Mouse (Mus musculus) CH12F3 (cell line): ENCODE measurements at regions not wholly inside any gene's neighbourhood (a gene's known extent, or its start where the extent isn't known, plus 50 kb on each side); places are given as distances from the start of the nearest gene placed in this dataset.

Experiments
- in situ Hi-C: fragments of 300-500 bp; cut with MboI; formaldehyde crosslinking; loops from 2 replicates; pipeline ENCODE4 v1.14.3; 2020; ENCODE audit warnings: low sequenced_read_pairs

DNA sequence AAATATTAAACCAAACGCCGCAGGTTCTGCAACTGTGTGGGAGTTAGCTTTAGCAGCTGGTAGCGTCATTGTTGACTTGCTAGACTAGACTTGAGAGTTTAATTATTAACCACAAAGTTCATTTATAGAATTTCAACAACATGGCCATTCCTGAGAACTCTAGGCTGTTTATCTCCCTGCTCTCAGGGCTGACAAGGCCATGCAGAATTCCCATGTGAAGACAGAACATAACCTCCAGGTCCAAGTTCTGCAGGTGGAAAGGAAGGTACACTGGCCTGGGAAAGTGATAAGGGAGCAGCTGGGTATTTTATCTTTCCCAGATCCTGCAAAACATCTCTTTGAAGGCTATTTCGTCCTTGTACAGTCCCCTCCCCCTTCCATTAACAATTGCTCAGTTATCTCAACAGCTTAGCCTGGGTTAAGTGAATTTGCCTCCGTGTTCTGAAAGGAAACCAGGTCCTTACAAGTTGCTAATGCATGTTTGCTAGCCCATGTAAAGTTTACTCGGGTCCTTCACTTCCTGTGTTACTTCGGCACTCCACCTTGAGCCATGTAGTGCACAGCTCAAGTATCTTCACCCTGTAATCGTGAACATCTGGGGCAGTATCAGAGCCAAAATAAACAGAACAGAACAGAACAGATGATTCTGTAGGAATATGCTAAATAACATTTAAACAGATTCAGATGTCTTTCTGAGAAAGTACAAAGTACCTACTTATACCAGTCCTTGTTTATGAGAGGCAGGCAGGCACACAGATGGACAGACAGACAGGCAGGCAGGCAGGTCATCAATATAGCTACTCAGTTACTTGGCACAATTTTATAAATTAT is 537.0 kb upstream of the N6amt1 start:
- in situ Hi-C loops: no loop called here

DNA sequence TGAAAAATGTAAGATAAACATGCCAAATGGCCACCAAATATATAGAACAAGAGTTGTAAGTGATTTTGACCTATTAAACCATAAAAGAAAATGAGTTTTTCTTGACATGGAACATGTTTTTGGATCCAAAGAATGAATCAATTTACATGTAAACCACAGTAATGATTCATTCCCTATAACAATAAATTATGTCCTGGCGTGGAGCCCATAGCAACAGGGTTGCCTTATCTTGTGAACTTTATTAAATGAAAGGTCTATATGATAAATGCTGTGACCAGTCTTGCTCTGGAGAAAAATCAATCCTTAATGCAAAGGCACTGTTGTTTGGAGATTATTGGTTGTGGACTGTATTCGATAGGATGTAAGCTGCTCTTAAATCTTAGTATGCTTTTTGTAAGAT is 538.0 kb upstream of the N6amt1 start:
- in situ Hi-C loops: no loop called here

DNA sequence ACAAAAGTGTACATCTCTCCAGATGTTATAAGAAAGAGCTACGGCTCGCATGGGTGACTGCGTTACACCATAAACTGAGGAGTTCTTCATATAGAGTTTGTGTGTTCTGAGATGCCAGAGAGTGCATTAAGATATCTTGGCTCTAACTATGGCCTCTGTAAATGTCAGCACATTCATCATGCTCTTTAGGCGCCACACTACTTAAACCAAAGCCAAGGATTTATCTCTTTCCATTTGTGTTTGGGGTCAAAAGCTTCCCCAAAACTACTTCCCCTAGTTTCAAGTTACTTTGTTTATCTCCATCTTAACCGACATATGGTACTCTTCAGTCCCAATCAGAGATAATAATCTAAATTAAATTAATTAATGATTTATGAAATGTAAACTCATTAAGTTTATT is 541.3 kb upstream of the N6amt1 start:
- in situ Hi-C loops: no loop called here

DNA sequence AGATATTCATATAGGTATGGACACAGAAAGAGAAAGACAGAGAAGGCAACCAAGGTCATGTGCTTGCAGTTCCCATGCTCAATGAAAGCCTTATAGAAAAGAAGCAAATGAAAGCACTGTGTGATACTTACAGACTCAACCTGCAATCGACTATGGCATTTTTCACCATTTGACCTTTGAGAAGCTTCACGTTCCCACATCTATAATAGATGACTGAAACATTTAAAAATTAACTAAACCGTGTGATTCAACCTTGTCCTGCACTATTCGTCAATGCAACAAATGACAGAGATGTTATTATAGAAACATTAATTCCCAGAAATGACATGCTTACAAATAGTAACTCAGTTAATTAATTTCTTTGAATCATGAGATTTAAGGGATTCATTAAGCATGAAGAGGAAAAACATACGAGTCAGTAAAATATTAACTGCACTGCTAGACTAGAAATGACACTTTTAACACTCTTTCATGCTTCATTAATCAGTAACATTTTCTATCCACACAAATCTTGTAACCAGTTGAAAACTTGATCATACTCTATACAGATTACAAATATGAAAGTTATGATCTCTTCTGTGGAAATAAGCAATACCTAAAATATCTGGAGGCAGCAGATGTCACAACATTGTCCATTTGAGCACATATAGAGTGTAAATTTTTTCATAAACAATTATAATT is 545.2 kb upstream of the N6amt1 start:
- in situ Hi-C loops: no loop called here

DNA sequence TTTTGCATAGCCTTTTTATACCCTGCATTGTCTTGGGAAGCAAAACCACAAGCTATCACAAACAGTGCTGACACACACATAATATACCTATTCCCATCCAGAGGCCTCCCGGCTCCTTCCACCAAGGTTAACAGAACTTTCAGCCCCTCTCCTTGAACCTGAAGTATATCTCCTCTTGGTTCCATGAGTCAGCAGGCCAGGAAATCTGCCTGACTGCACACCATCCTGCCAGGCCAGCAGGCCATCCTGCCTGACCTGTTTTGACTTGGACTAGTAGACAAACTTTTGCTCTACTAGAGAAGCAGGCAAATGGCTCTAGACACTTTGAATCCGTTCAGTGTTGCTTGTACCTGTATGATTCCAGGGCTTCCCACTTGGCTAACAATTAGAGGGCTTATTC is 547.6 kb upstream of the N6amt1 start:
- in situ Hi-C loops: no loop called here

DNA sequence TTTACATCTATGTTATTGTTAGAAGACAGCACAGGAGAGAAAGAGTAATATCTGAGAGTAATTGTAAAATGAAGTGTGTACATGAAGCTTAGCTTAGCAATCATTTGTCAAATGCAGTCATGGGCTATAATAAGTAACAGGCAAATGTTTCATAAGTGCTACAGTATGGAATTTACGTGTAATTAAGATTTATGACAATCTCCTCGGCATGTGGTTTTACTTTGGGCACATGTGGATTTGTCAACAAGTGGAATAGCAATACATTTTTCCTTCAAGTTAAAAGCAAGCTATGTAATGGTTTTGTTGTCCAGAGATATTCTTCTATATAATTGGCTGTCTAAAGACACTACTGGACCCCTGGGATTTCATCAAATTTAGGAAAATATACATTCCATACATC is 577.9 kb upstream of the N6amt1 start:
- in situ Hi-C loops: no loop called here

DNA sequence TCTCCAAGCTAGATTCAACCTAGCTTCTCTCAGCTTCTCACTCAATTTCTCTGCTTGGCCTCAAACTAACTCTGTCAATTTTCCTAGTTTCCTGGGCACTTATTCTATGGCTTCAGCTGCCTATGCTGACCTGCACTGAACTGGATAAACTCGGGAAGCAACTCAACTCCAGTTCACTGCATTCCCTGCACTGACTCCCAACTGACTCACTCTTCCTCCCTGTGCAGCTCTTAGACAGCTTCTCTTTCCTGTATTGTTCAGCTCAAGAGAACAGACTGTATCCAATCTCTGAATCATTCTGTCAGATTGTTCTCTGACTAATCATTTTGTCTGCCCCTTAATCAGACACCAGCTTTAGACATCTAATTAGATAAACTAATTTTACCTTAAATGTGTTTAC is 581.4 kb upstream of the N6amt1 start:
- in situ Hi-C loops: no loop called here

DNA sequence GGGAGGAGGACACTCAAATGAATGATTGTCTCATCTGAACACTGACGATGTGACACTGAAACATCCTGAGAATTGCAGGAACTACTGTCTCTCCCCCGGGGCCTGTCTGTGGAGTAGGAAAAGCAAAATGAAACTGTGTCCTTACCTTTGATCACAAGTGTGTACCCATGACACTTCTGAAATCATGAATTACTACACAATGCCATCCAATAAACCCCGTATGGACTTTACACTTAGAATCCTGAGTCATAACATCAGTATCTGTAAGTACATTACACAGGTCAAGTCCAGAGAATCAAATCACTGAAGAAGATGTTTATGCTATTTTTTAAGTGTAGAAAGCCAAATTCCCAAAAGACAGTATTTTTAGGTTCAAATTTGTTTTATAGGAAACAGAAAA is 585.1 kb upstream of the N6amt1 start:
- in situ Hi-C loops: no loop called here

DNA sequence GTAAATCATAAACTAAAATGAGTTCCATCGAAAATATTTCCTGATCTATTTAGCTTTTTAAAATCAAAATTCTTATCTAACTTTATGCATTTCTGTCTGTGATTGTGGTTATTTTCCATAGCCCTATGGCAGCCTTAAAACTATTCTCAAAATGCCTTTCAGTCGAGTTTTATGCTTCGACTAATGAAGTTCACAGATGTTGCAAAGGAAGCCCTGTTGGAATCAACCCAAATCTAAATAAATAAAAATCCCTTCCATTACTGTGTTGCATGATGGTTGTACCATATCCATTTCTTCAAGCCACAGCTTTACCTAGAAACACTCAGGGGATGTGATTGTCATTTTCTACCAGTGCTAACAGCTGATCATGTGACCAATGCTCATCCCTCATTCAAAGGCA is 585.6 kb upstream of the N6amt1 start:
- in situ Hi-C loops: no loop called here

DNA sequence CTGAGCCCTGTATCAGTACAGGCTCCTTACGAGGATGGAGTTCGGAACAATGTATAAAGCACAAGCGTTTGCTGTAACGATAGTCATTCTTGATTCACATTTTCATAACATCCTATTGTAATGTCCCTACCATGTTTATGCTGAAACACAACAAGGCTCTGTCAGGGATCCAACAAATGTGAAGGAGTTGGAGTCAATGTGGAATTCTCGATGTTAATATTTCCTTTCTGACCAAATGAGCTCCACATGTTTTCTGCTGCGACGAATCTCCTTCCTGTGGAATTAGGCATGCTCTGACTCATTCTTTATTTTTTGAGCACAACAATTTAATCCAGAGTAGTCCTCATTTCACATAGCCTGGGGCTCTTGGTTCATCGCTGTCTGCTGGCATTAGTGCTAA is 588.0 kb upstream of the N6amt1 start:
- in situ Hi-C loops: no loop called here

DNA sequence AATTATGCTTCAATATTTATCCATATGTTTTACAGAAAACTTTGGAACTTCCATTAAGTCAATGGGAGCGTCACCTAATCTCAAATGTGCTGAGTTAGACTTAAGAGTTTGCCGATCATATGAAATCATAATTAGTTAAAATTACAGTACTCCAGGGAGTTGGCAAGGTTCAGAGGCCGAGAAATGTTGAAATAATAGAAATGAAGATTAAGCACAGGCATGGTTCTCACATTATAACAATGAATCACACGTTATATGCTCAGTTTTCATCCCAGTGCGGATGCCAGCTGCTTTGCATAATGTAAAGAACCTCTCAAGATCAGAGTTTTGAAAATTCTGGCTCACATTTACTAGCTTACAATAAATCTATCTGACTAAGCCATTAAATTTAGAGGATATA is 612.7 kb upstream of the N6amt1 start:
- in situ Hi-C loops: no loop called here

DNA sequence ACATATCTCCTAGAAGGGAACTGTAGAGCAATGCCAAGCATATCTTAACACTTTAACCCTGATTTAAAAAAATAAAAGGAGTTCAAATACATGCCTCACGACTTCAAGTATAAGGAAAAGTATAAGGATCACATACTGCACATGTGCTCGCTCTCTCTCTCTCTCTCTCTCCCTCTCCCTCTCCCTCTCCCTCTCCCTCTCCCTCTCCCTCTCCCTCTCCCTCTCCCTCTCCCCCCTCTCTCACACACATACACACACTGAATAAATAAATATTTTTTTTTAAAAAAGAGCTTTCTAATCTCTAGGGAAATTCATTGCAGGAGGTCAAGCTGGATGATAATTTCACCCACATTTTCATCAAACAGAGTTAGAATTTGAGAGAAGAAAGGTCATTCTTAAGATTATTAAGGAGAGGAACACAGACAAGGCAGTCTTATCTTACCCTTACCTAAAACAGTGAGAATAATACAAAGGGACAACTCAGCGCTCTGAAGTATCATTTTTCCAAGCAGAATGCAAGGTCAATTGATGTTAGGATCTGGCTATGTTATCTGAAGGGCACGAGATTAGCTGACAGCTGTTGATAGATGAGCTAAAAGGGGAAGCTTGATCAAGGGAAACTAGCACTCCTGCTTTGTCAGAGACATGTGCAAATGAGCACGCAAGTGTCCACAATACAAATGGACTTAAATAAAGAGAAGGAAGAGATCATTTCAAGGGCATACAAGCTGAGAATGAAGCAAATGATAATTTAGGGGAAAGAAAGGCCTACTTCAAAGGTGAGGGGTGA is 634.8 kb upstream of the N6amt1 start:
- in situ Hi-C loops: no loop called here

DNA sequence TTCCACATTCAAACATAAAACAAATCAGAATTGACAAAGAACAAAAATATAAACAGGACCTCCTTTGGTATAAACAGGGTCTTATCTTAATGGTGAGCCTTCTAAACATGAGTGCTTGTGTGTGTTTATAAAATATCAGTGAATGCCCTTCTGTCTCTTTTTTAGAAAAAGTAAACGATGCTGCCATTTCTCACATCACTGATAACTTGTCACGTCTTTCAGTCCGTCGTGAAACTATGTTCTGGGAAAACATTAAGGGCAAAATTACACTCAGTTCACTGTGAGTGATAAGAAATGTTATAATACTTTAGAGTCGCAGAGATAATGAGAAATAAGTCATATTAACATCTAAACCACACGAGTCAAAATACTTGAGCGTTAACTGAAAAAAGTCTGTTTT is 635.6 kb upstream of the N6amt1 start:
- in situ Hi-C loops: no loop called here

DNA sequence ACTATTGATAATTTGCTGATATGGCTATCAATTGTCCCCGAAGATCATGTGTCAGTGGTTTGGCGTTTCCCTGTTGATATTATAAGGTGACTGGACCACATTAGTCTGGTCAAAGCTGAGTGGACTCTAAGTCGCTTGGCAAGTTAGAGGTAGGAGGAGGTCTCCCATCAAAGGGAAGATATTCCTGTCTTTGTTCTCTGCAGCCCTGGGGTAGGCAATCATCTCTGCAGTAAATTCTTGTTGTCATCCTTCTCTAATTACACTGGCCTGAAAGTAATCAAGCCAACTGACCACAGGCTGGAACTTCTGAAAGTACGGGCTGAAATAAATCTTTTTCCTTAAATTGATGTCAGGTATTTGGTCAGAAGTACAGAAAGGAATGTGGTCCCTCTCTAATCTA is 652.3 kb upstream of the N6amt1 start:
- in situ Hi-C loops: no loop called here

DNA sequence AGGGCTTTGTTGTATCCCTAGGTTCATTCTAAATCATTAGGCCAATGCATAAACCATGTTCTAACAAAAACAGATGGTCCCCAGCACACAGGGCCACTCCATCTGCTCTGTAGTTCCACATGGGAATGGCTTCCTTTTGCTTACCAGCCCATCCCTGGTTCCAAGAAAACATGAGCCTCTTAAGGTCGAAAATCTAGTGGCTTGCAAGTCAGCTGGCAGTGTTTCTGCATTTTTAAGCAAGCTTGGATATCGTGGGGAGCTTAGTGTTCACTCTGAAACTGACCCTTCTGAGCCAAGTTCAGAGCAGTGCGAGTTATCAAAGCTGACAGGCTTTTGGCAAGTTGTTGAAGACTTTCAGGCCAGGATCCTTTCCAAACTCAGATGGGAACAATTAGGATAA is 659.5 kb upstream of the N6amt1 start:
- in situ Hi-C loops: no loop called here

DNA sequence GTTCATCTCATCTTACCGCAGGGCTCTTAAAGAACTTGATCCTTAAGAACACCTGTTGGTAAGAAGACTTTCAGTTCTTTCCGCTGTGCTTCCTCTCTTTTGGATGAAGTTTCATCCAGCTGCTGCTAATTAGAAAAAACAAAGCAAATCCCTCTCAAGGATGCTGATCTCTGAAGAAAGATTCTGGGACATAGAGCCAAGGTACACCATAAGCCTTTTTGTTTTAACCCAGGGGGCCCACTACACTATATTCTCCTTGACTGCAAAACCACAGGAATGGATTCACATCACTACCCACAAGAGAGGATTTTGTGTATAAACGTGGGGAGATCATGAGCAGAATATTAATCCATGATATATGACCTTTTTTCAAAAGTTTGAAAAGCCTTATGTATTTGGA is 694.8 kb upstream of the N6amt1 start:
- in situ Hi-C loops: no loop called here

DNA sequence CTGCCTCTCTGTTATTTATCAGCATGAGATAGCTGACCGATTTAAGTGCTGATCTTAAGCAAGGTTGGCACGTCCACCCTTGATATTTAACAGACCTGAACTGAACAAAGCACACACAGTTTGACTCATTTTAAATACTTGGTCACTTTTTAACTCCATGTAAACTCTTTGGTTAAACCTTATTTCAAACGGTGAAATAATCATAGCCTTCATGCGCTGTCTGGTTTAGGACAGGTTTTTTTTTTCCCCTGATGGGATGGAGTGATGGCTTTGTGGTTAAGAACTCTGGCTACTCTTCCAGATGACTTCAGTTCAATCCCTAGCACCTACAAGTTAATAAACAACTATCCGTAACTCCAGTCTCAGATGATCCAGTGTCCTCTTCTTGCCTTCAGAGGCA is 706.7 kb upstream of the N6amt1 start:
- in situ Hi-C loops: no loop called here

DNA sequence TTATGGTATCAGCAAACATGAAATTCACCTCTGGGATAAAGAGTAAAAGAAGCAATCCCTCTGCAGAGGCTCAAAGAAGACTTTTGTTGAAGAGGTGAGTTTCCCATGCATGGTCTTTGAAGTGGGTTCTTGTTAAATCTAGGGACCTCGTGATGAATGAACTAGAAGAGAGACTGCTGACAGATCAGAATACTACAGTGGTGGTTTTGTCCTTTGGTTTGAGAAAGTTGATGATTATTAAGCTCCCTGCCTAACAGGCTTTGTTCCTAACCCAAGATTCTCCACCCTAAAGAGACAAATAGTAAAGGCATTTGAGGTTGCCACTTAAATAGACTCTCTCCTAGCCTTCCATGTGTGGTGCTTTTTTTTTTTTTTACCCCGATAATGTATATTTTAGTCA is 707.2 kb upstream of the N6amt1 start:
- in situ Hi-C loops: no loop called here

DNA sequence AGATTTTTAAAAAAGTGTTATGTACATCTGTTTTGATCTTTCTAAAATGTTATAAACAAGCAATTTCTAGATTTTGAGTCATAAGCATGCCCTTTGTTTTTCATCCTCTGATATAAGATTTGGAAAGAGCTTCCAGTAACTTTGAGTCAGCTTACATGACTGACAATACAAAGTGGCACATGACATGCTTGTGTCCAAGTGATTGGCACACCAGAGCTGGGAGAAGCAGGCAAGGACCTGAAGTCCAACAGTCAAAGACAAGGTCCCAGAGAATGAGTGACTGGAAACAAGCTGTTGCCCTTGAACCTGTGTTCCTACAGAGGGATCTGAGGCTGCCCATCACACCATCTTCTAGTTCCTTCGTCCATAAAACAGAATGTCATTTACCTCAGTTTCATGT is 708.5 kb upstream of the N6amt1 start:
- in situ Hi-C loops: no loop called here

DNA sequence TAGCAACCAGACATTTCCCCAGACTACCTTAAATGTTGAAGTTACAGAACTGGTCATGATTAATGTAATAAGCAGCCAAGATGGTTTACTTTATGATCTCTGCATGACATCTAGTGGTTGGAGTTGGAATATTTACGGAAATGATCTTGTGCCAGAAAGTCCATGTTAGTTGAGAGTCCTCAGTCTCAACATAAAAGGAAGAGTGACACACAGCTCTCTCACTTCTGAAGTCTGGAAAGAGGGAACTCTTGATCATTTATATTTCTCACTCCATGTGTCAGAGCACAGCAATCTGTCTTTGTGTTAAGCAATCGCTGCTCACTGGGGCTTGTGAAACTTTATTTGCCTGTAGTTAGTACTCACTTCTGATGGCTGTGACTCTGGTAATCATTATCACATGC is 709.1 kb upstream of the N6amt1 start:
- in situ Hi-C loops: no loop called here

DNA sequence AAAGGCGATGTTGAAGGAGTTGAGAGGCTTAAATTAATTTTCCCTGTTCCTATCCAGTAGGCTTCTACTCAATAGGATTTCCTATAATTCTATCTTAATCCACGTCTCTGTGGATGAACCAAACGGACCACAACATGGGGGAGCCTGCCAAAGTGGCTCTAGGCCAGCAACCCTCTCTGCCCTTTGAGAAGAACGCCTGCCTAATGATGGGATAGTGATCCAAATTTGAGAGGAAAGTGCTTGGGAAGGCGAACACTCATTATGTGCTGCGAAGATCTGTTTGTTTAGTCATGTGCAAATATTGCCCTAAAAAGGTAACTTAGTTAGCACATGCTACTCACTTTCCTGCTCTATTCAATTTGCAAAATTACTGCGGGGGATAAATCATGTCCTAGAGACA is 702.5 kb upstream of the Adamts5 start:
- in situ Hi-C loops: no loop called here

DNA sequence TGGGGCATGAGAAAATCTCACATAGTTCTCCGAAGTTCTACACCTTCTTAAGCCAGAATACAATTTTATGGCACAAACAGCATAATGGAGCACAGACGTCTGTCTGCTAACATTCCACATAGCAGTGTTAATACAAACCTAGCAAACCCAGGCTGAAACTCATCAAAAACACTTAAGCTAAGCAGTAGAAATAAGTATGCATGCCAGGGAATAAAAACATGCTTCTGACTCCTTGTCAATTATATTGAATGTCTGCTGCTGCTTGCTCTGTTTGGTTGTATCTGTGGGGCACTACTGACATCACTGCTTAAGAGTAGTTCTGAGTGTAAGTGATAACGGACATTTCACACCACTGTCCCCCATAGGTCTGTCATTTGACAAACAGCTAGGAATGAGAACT is 693.4 kb upstream of the Adamts5 start:
- in situ Hi-C loops: no loop called here
